Mouse (Mus musculus) gastrocnemius, adult 2 months (tissue): ENCODE measurements at regions not wholly inside any gene's neighbourhood (a gene's known extent, or its start where the extent isn't known, plus 50 kb on each side); places are given as distances from the start of the nearest gene placed in this dataset.

Source experiments
- DNase-seq: peaks from one replicate; pipeline ENCODE4 v3.0.0; 2022
- H3K27ac ChIP-seq: fragments of 200-600 bp; 2 replicates; pipeline ENCODE4 v1.8.1; 2022; ENCODE audit warnings: mild to moderate bottlenecking
- H3K4me3 ChIP-seq: fragments of 200-600 bp; 2 replicates; pipeline ENCODE4 v1.8.1; 2022; ENCODE audit warnings: mild to moderate bottlenecking, moderate library complexity
- CTCF ChIP-seq: fragments of 200-600 bp; IDR thresholded peaks from 2 replicates; pipeline ENCODE4 v1.8.1; 2022; ENCODE audit warnings: antibody characterized with exemption, mild to moderate bottlenecking, moderate library complexity
- intact Hi-C: fragments of 180-260 bp; cut with DNase I; formaldehyde crosslinking; loops from one replicate; pipeline ENCODE4 v1.15.1; 2025

GRCm38 (mm10) chr3:143193263-143193970 is 311.6 kb upstream of the Pkn2 start:
- TF ChIP-seq CTCF = no peak
- intact Hi-C loops = no loop called here
- no peak overlapping the region for H3K27ac ChIP-seq

DNA sequence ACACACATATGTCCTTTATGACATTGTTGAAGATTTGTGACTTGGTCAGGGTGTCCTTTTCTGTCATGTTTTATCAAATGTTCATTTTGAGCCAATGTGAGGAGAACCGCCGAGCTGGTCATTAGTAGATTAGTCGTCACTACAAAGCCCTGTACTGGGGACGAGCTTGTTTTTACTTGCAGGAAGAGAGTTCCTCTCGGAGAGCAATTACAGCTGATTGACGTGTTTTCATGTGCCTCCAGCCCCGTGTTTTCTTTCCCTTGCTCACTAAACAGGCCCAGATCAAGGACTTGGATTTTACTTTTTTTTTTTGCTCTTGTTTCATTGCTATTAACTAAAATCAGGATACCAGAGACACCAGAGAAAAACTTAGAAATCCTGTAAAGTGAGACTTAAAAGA is 307.1 kb upstream of the Pkn2 start:
- DNase-seq = no peak
- no peak for TF ChIP-seq CTCF
- intact Hi-C loops = no loop called here
- no peak overlapping the region for H3K4me3 ChIP-seq
- H3K27ac ChIP-seq = no peak overlapping the region

More at GRCm38 (mm10) chr3:143193263-143193970, 311.6 kb upstream of the Pkn2 start:
- H3K4me3 ChIP-seq = no peak overlapping the region
- DNase-seq = no peak

DNA sequence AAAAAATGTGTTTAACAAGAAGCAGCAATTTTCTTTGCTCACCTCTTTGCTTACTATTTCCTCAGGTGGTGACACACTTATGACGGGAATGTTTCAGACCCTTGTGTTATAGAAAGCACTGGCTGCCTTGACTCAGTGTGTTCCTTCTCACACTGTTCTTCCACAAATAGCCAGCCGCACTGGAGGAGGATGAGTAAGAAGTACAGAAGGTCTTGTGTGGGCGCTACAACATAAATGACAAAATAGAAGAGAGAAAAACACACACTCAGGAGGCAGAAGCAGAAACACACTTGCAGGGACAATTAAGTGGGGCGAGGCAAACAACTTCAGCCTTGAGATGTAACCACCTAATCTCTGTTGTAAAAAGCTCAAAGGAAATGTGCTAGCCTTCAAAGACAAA is 292.2 kb upstream of the Pkn2 start:
- intact Hi-C loops = no loop called here
- no peak for DNase-seq

GRCm38 (mm10) chr3:143162444-143162843 is 280.6 kb upstream of the Pkn2 start:
- no peak for TF ChIP-seq CTCF
- intact Hi-C loops = no loop called here
- no peak overlapping the region for H3K27ac ChIP-seq
- DNase-seq = no peak
- H3K4me3 ChIP-seq = no peak overlapping the region

More for the DNA sequence above, 292.2 kb upstream of the Pkn2 start:
- H3K27ac ChIP-seq = no peak overlapping the region
- H3K4me3 ChIP-seq = no peak overlapping the region
- no peak for TF ChIP-seq CTCF

- no peak for DNase-seq
- no peak for TF ChIP-seq CTCF
- intact Hi-C loops = no loop called here
- H3K4me3 ChIP-seq = no peak overlapping the region
- H3K27ac ChIP-seq = no peak overlapping the region
Measured at GRCm38 (mm10) chr3:143161993-143162392, 280.2 kb upstream of the Pkn2 start.

DNA sequence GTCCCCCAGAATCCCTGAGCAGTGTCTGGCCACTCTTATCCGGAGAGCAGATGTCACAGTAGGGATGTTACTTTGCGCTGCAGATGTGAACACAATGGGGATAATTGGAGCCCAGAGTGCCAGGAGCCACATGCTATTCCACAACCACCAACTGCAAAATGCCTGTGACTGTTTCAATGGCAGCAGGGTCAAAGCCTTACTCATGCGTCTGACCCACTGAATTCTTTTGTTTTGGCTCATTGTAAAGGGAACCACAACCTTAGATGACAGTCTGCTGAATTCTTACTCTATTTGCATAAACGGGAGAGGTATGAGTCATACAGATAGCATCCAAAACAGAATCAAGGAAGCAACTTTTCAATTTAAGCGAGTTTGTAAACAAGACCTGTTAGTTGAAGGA is 276.8 kb upstream of the Pkn2 start:
- TF ChIP-seq CTCF = no peak
- no peak for DNase-seq
- intact Hi-C loops = no loop called here
- Histone ChIP-seq H3K27ac (no peak overlapping the region), H3K4me3 (no peak overlapping the region)

DNA sequence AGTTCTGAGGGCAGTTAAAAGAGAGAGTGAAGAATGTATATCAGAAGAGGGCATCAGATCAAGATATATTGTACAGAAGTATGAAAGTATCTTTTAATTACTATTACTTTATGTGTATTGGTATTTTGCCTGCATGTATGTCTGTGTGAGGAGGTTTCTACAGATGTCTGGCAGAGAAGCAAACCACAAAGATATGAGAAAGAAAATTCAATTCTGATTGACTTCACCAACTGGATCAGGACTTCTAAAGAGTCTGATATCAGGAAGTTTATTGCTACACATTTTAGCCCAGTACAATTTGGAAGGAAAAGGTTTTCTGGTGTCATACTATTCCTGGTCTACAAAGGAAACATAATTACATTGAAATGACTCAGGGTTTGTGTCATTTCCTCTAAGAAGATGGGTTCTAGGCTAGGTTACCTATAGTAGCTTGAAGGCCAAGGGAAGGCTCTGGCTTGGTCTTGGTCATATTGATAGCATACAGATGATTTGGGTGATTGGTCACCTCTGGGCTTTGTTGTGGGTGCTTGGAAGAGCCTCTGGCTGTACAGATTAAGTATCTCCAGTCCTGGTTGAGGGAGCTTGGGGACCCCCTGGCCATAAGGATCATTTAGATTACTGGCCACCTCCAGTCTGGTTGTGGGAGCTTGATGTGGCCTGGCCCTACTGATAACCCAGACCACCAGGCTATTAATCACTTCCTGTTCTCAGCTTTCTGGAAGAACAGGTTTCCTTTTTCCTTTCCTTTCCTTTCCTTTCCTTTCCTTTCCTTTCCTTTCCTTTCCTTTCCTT is 275.1 kb upstream of the Pkn2 start:
- DNase-seq = no peak
- TF ChIP-seq CTCF = no peak
- no peak overlapping the region for H3K4me3 ChIP-seq
- no peak overlapping the region for H3K27ac ChIP-seq
- intact Hi-C loops = no loop called here

DNA sequence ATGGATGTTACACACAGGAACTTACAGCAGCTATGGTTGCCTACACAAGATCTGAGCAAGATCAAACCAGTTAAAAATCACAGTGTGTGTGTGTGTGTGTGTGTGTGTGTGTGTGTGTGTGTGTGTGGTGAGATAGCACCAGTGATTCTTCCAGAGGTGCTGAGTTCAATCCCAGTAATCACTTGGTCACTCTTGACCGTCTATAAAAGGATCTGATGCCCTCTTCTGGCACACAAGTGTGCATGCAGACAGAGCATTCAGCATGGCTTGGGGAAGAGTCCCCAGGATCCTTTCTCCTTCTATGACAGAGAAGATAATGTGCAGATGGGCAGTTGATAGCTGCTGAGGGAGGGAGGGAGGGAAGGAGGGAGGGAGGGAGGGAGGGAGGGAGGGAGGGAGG is 274.4 kb upstream of the Pkn2 start:
- intact Hi-C loops = no loop called here
- no peak overlapping the region for H3K4me3 ChIP-seq
- no peak overlapping the region for H3K27ac ChIP-seq
- no peak for TF ChIP-seq CTCF
- no peak for DNase-seq

GRCm38 (mm10) chr3:143155556-143155955 is 273.8 kb upstream of the Pkn2 start:
- intact Hi-C loops = no loop called here
- DNase-seq = no peak
- no peak for TF ChIP-seq CTCF
- Histone ChIP-seq H3K4me3 (no peak overlapping the region), H3K27ac (no peak overlapping the region)

DNA sequence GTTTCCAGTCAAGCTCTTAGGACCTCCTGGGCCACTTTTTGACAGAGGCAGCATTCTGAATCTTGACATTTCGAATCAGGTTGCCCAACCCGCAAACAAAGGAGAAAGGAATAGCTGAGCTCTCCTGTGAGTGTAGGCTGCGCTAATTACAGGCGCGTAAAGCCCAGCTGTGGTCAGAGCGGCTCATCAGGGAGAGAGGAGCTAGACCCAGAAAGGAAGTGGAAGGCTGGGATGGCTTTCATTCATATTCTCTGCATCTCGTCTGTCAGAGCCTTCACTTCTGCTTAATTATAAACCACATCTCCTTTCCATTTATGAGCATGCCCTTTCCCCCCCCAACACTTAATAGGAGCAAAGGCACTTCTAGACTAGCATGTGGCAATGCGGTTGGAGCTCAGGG is 265.7 kb upstream of the Pkn2 start:
- no peak for DNase-seq
- Histone ChIP-seq H3K27ac (no peak overlapping the region), H3K4me3 (no peak overlapping the region)
- no peak for TF ChIP-seq CTCF
- intact Hi-C loops = no loop called here

DNA sequence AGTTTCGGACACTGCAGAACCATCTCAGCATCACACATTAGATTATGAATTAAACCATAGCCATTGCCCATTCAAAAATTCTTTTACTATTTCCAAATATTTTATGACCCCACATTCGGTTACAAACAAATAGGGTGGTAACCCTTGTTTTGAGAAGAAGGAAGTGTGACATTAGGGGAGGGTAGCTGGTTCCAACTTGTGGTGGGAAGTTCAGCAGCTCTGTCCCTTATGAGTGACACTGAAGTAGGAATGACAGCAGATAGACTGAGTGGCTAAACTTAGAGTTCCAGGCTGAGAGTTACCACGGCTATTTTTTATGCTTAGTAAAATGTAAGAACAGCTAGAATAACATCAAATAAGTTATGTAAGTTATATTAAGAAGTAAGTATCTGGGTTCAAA is 257.1 kb upstream of the Pkn2 start:
- DNase-seq = no peak
- no peak for TF ChIP-seq CTCF
- no peak overlapping the region for H3K27ac ChIP-seq
- H3K4me3 ChIP-seq = no peak overlapping the region
- intact Hi-C loops = no loop called here

GRCm38 (mm10) chr3:143134528-143134927 is 252.7 kb upstream of the Pkn2 start:
- Histone ChIP-seq H3K4me3 (no peak overlapping the region), H3K27ac (no peak overlapping the region)
- DNase-seq = no peak
- no peak for TF ChIP-seq CTCF
- intact Hi-C loops = no loop called here

DNA sequence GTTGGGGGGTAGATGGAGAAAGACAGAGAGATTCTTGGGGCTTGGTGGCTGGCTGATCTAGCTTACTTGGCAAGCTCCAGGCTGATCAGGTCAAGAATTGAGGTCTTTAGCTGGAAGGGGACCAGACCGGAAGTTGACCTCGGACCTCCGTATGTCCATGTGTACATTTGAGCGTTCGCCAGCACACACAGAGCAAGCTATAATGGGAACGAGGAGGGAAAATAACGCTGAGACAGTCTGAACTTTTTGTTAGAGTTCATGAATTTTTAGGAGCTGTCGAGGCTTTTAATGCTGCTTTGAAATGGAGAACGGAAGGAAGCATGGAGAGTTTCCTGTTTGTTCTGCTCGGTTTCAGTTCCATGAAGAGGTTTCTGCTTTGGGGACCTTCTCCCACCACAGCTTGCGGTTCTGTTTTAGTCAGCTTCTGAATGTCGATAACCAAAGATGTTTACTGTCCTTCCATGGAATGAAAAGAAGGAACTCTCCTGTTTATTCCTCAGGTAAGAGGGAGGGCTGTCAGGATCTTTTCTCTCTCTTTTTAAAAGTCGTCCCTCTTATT is 226.0 kb upstream of the Pkn2 start:
- no peak for DNase-seq
- Histone ChIP-seq H3K27ac (no peak overlapping the region), H3K4me3 (no peak overlapping the region)
- no peak for TF ChIP-seq CTCF
- intact Hi-C loops = no loop called here
